Mouse (Mus musculus) ES-E14 (cell line): Measurements from ENCODE around the gene Uvrag. TPM values are rescaled to one million over a fixed set of nuclear protein-coding genes. Genes with fewer than 3 reads are reported as not detected.

Source experiments
- DNase-seq: peaks from one replicate; pipeline ENCODE4 v3.0.0-alpha.2; 2013; ENCODE audit warnings: low read depth, low spot score
- H3K27ac ChIP-seq: 2 replicates; pipeline ENCODE4 v1.5.1; 2012; ENCODE audit warnings: low read depth, mild to moderate bottlenecking, low read length, moderate library complexity, mixed read lengths; ENCODE audit not compliant: poor library complexity, insufficient read depth, severe bottlenecking
- H3K36me3 ChIP-seq: 2 replicates; pipeline ENCODE4 v1.6.1; 2012; ENCODE audit warnings: mild to moderate bottlenecking, low read length, moderate library complexity, mixed read lengths; ENCODE audit not compliant: control insufficient read depth, poor library complexity, insufficient read depth, severe bottlenecking
- H3K4me1 ChIP-seq, 2 experiments: fragments of 150-350 bp in 1 of 2; sonication (generic) in 1 of 2; 2 replicates each; pipeline ENCODE4 v1.6.1; 2012; ENCODE audit warnings: low read length in 2 of 2, mild to moderate bottlenecking in 1 of 2, mixed read lengths in 1 of 2; ENCODE audit not compliant: control insufficient read depth in 2 of 2, insufficient read depth in 2 of 2, poor library complexity in 1 of 2
- H3K4me3 ChIP-seq, 2 experiments: fragments of 150-350 bp in 1 of 2; sonication (generic) in 1 of 2; 2 replicates each; pipeline ENCODE4 v1.5.1; 2012; ENCODE audit warnings: low read length in 2 of 2, low read depth in 1 of 2, mild to moderate bottlenecking in 1 of 2, mixed read lengths in 1 of 2; ENCODE audit not compliant: insufficient read depth in 1 of 2, poor library complexity in 1 of 2, severe bottlenecking in 1 of 2
- H3K9ac ChIP-seq: 2 replicates; pipeline ENCODE4 v1.6.1; 2012; ENCODE audit warnings: low read depth, mild to moderate bottlenecking, low read length, mixed read lengths; ENCODE audit not compliant: poor library complexity, insufficient read depth, severe bottlenecking
- H3K9me3 ChIP-seq: fragments of 150-350 bp; sonication (generic); 2 replicates; pipeline ENCODE4 v1.6.1; 2012; ENCODE audit warnings: low read depth, mild to moderate bottlenecking, low read length; ENCODE audit not compliant: control insufficient read depth, insufficient read depth
- CHD2 ChIP-seq: IDR thresholded peaks from 2 replicates; pipeline ENCODE4 v1.6.1; 2014; ENCODE audit warnings: mild to moderate bottlenecking, low read depth, low read length, inconsistent platforms
- HCFC1 ChIP-seq: IDR thresholded peaks from 2 replicates; pipeline ENCODE4 v1.6.1; 2012; ENCODE audit warnings: low read length, inconsistent platforms, borderline replicate concordance; ENCODE audit not compliant: insufficient read depth
- MAFK ChIP-seq: IDR thresholded peaks from 2 replicates; pipeline ENCODE4 v1.6.1; 2014; ENCODE audit warnings: mild to moderate bottlenecking, low read depth, low read length, inconsistent platforms; ENCODE audit not compliant: insufficient read depth
- ZC3H11A ChIP-seq: IDR thresholded peaks from 2 replicates; pipeline ENCODE4 v1.6.1; 2012; ENCODE audit warnings: low read depth, mild to moderate bottlenecking, inconsistent platforms, low read length, borderline replicate concordance
- ZNF384 ChIP-seq: IDR thresholded peaks from 2 replicates; pipeline ENCODE4 v1.6.1; 2012; ENCODE audit warnings: low read depth, low read length, inconsistent platforms
- in situ Hi-C, 2 experiments: fragments of 600-800 bp; cut with MboI; formaldehyde crosslinking; loops; one replicate each; pipeline ENCODE4 v1.15.1; 2025; ENCODE audit warnings: low sequenced_read_pairs in 2 of 2, inconsistent platforms in 1 of 2; ENCODE audit not compliant: unreplicated experiment in 2 of 2
- total RNA-seq: library from RNA; depleted of rRNA; stranded (reverse); fragments of 300-350 nt; gene quantifications from 2 replicates; pipeline ENCODE4 v1.2.3, GENCODE M21; 2012

The Uvrag gene
- total RNA-seq, 1 experiment, result 14.6 TPM

DNA sequence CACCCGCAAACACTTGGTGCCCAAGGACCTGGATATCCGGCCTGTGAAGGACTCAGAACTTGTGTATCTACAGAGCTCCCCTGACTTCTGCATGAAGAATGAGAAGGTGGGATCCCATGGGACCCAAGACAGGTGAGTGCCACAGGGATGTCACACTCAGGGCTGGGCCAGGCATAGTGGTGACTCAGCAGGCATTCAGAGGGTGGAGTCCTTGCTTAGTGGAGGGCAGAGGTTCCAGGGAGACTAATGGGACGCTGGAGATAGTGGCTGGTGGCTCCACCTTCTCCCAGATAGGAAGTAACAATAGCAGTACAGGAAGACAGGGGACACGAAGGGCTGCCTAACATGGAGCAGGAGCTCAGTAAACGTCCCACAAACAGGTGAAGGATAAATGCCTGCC lies 290.6 kb downstream of the Uvrag start:
- in situ Hi-C loops, result no loop called here
- Histone ChIP-seq H3K36me3 (no peaks in the 10 kb centered on the region), H3K9me3 (no peaks in the 10 kb centered on the region), H3K27ac (no peak overlapping the region), H3K9ac (no peak overlapping the region), H3K4me3 (no peak overlapping the region), H3K4me1 (peaks cover 3 to 5% of the 10 kb centered on the region in 2 experiments; a peak in 1 of 4 replicates)
- TF ChIP-seq HCFC1 (no peak), ZC3H11A (no peak), ZNF384 (no peak), CHD2 (no peak), MAFK (no peak)
- DNase-seq, result no peak

DNA sequence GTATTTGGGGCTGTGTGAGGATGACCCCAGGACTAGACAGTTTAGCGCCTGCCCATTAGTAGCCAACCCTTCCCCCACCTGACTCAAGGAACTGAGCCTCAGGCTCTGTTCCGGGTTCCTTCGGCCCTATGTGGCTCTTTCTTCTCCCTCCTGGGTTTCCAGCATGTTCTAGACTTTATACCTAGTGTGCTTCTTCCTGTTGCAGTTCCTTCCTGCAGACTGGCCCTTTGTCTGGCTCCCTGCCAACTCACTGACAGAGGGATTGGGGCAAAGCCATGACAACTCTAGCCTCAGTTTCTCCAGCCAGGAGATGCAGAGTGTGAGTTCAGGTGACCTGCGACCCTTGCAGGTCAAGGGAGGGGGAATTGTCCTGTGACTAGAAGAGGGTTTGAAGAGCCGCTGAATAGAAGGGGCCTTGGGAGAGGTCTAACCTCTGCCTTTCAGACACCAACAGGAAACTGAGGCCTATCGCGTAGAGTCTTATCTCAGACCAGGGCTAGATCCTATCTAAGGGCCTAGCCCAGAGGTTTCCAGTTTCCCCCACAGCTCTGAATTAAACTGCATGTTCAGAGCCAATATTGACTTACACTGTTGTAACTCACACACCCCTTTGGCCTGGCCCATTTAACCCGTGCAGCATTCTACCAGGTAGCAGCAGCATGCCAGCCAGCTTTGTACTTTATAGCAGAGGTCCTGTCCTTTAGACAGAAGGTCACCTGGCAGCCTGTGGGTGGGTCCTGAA lies 291.9 kb downstream of the Uvrag start:
- Histone ChIP-seq H3K36me3 (no peaks in the 10 kb centered on the region), H3K9me3 (no peaks in the 10 kb centered on the region), H3K27ac (no peak overlapping the region), H3K4me3 (no peak overlapping the region), H3K4me1 (peaks cover 3 to 5% of the 10 kb centered on the region in 2 experiments; a peak in 1 of 4 replicates), H3K9ac (no peak overlapping the region)
- no peak for TF ChIP-seq HCFC1
- no peak for TF ChIP-seq MAFK
- TF ChIP-seq ZNF384, result no peak
- no peak for TF ChIP-seq CHD2
- TF ChIP-seq ZC3H11A, result no peak
- DNase-seq, result no peak
- in situ Hi-C loops, result loop anchor here in 1 of 2 experiments (25.0 kb wide), 1 partner anchor 563 kb away; no protein-coding TSS in a partner anchor

DNA sequence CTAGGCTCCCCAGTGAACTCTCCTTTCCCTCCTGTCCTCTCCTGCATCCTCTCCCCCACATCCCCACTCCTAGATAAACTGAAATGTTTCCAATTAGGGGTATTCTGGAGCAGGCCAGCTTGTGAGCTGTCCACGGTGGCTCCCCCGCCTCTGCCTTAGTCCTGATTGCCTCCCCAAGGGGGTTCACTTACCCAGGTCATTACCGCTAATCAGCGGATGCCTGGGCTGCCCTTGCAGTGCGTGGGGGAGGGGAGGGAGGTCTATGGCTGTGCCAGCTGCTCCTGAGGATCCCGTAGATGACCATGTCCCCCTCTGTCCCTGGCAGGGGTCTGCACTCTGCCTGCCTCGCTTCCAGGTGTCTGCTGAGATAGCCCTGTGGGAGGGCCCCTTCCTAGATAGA lies 297.3 kb downstream of the Uvrag start:
- Histone ChIP-seq H3K4me1 (peaks cover 3 to 7% of the 10 kb centered on the region in 2 experiments; a peak in 1 of 4 replicates), H3K36me3 (no peaks in the 10 kb centered on the region), H3K4me3 (no peak overlapping the region), H3K27ac (no peak overlapping the region), H3K9ac (no peak overlapping the region), H3K9me3 (no peaks in the 10 kb centered on the region)
- no peak for DNase-seq
- in situ Hi-C loops, result loop anchor here in 1 of 2 experiments (25.0 kb wide), 1 partner anchor 569 kb away; no protein-coding TSS in a partner anchor
- TF ChIP-seq HCFC1 (no peak), MAFK (no peak), CHD2 (no peak), ZC3H11A (no peak), ZNF384 (no peak)

DNA sequence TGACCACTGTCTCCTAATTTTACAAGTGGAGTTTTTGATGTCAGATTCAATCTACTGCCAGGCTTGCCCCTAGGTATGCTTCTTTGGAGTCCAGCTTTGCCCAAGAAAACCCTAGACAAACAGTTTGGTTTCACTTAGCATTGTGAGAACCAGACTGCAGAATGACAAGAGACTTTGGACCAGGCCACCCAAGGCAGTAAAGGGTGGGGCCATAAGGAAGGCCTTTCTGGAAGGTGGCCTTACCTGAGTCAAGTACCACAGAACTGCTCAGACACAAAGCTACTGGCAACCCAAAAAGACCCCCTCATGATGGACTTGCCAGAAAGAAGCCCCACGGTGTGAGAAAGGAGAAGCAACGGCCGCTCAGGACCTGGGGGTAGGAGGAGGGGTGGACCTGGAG lies 297.9 kb downstream of the Uvrag start:
- peaks cover 3 to 9% of the 10 kb centered on the region in 2 experiments; a peak in 1 of 4 replicates for H3K4me1 ChIP-seq
- no peak overlapping the region for H3K4me3 ChIP-seq
- no peaks in the 10 kb centered on the region for H3K9me3 ChIP-seq
- H3K27ac ChIP-seq, result no peak overlapping the region
- in situ Hi-C loops, result loop anchor here in 1 of 2 experiments (25.0 kb wide), 1 partner anchor 569 kb away; no protein-coding TSS in a partner anchor
- no peak overlapping the region for H3K9ac ChIP-seq
- H3K36me3 ChIP-seq, result no peaks in the 10 kb centered on the region
- TF ChIP-seq ZC3H11A, result no peak
- no peak for TF ChIP-seq CHD2
- no peak for TF ChIP-seq MAFK
- TF ChIP-seq HCFC1, result no peak
- no peak for TF ChIP-seq ZNF384
- no peak for DNase-seq
